Mouse (Mus musculus) embryonic fibroblast, embryonic 13.5 days (primary cell): ENCODE results near the gene Arfip1.

Source experiments
- CTCF ChIP-seq: IDR thresholded peaks from 2 replicates; pipeline ENCODE4 v1.5.1; 2011; ENCODE audit warnings: mild to moderate bottlenecking, control low read depth, low read length, moderate library complexity, borderline replicate concordance; ENCODE audit not compliant: insufficient read depth
- POLR2A ChIP-seq: IDR thresholded peaks from 2 replicates; pipeline ENCODE4 v1.6.1; 2011; ENCODE audit warnings: low read depth, mild to moderate bottlenecking, control low read depth, low read length, moderate library complexity

GRCm38 (mm10) chr3:84471146-84471545 lies 111.3 kb downstream of the Arfip1 start:
- TF ChIP-seq CTCF (no peak), POLR2A (no peak)
